Mouse (Mus musculus) neural tube, embryonic 15.5 days (tissue): ENCODE data around the gene Cyp21a1. TPM values are rescaled to one million over a fixed set of nuclear protein-coding genes. Genes with fewer than 3 reads are reported as not detected.
"Not testable (repeated sequence)": the region's sequence is repeated elsewhere in the genome, so short reads cannot be mapped to it uniquely, and the experiment has no call there.

ENCODE experiments used
- ATAC-seq: fragments of 200-750 bp; cut with Nextera tagmentation; 2 replicates; pipeline ENCODE4 v1.8.0; 2017; ENCODE audit warnings: mild to moderate bottlenecking, moderate TSS enrichment, moderate library complexity; ENCODE audit not compliant: low FRiP score
- H3K27ac ChIP-seq: fragments of 300-500 bp; sonication (generic); replicated peaks from 2 replicates; pipeline ENCODE4 v1.5.1; 2015; ENCODE audit warnings: mild to moderate bottlenecking, inconsistent platforms
- H3K27me3 ChIP-seq: fragments of 300-500 bp; sonication (generic); replicated peaks from 2 replicates; pipeline ENCODE4 v1.6.1; 2015; ENCODE audit warnings: inconsistent platforms
- H3K36me3 ChIP-seq: fragments of 300-500 bp; sonication (generic); 2 replicates; pipeline ENCODE4 v1.6.1; 2015; ENCODE audit warnings: inconsistent platforms
- H3K4me1 ChIP-seq: fragments of 300-500 bp; sonication (generic); 2 replicates; pipeline ENCODE4 v1.6.1; 2015; ENCODE audit warnings: inconsistent platforms
- H3K4me2 ChIP-seq: fragments of 300-500 bp; sonication (generic); 2 replicates; pipeline ENCODE4 v1.6.1; 2015; ENCODE audit warnings: inconsistent platforms, mild to moderate bottlenecking, moderate library complexity
- H3K4me3 ChIP-seq: fragments of 300-500 bp; sonication (generic); replicated peaks from 2 replicates; pipeline ENCODE4 v1.5.1; 2015; ENCODE audit warnings: mild to moderate bottlenecking, inconsistent platforms
- H3K9ac ChIP-seq: fragments of 300-500 bp; sonication (generic); replicated peaks from 2 replicates; pipeline ENCODE4 v1.6.1; 2015; ENCODE audit warnings: mild to moderate bottlenecking, inconsistent platforms
- H3K9me3 ChIP-seq: fragments of 300-500 bp; sonication (generic); replicated peaks from 2 replicates; pipeline ENCODE4 v1.6.1; 2016; ENCODE audit warnings: inconsistent platforms
- WGBS: fragments of 180-500 bp; shearing (Covaris S2); methylation state at CpG from one replicate; pipeline ENCODE4 v1.1.7; 2015; ENCODE audit warnings: mixed read lengths; 5-methylcytosine and 5-hydroxymethylcytosine counted together
- polyA plus RNA-seq: library from polyadenylated mRNA; unstranded; fragments of >200 nt; fragmentation: Nextera tagmentation; extraction: Ambion mirVana; gene quantifications from 2 replicates; pipeline ENCODE4 v1.2.1, GENCODE M21; 2015

The Cyp21a1 gene
- polyA plus RNA-seq = not detected in 2 replicates

DNA sequence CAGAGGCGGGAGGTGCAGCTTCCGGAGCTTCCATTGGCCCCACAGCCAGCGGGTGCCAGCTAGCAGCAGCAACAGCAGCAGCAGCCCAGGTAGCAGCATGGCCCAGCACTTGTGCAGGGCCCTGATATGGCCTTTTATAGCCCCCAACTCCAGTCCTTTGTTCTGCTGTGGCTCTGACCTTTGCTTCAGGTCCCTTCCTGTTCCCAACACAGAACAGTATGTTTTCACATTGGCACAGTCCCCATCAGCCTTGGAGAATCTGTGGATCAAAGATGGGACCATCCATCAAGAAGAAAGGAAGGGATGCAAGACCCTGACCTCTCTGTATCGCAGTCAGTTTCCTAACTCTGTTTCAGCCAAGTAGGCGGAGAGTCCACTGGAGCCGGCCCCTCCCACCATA is at the start of gene Cyp21a1:
Gene Cyp21a1 (minus strand): TSS at position 261 of the 400 bp plus-strand sequence.
- not testable (repeated sequence) for H3K27ac ChIP-seq, H3K9me3 ChIP-seq, H3K9ac ChIP-seq, ATAC-seq, H3K4me1 ChIP-seq, H3K4me3 ChIP-seq, H3K27me3 ChIP-seq, H3K4me2 ChIP-seq, H3K36me3 ChIP-seq
- 89% methylated on average over 6 of the region's 6 CpGs for WGBS

DNA sequence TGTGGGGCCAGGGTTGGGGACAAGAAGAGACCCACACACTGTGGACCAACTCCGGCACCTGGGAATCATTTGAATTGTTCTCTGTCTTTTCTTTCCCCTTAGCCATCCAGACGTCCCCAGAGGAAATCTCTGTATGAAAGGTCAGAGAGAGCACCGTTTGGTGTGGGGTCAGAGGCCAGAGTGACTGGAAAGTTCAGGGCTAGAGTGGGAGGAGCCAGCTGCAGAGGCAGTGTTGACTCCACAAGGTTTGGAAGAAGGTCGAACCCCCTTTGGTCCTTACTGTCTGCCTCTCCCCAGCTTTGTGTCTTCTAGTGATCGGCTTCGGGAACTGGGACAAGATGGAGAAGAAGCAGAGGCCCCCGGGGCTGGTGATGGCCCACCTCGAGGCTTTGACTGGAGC is 49.1 kb upstream of the Cyp21a1 start:
- Histone ChIP-seq H3K27me3 (no peaks in the 10 kb centered on the region), H3K36me3 (peaks cover 48% of the 10 kb centered on the region), H3K9me3 (no peaks in the 10 kb centered on the region), H3K4me2 (no peak overlapping the region), H3K9ac (no peak overlapping the region), H3K4me1 (peaks cover 25% of the 10 kb centered on the region), H3K27ac (no peak overlapping the region), H3K4me3 (no peak overlapping the region)
- no peak for ATAC-seq
- WGBS = 81% methylated on average over 8 of the region's 8 CpGs

DNA sequence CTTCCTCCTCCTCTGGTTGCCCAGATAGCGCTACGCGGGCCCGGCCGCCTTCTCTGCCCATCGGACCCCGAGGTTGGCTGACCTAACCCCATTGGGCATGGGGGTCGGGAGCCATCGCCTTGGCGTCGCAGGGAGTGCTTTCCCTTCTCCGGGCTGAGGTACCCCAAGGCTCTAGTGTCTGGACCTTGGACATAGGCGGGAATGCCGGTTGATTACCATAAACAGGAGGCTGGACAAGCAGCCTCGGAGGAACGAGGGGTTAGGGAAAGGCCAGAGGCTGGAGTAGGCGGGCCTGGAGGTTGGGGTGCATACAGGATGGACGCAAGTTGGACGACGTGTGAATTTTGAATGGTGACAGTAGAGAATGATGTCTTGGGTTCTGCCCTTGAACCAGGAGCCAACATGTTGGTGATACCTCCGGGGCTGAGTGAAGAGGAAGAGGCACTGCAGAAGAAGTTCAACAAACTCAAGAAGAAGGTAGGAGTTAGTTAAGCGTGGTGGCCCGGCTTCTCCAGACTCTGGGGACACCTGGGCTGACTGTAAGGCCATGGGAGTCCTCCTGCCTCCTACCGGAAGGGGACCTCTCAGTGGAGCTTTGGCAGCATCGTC is 46.3 kb upstream of the Cyp21a1 start:
- Histone ChIP-seq H3K9ac (peak overlapping the region; percentile 95), H3K27me3 (no peaks in the 10 kb centered on the region), H3K9me3 (no peaks in the 10 kb centered on the region), H3K4me3 (peak overlapping the region; percentile 91), H3K4me1 (peaks cover 25% of the 10 kb centered on the region), H3K36me3 (peaks cover 60% of the 10 kb centered on the region), H3K4me2 (peak overlapping the region; percentile 95), H3K27ac (peak overlapping the region; percentile 74)
- no peak; the same call in 1 of the 2 replicates for ATAC-seq
- WGBS = 2% methylated on average over 25 of the region's 25 CpGs

DNA sequence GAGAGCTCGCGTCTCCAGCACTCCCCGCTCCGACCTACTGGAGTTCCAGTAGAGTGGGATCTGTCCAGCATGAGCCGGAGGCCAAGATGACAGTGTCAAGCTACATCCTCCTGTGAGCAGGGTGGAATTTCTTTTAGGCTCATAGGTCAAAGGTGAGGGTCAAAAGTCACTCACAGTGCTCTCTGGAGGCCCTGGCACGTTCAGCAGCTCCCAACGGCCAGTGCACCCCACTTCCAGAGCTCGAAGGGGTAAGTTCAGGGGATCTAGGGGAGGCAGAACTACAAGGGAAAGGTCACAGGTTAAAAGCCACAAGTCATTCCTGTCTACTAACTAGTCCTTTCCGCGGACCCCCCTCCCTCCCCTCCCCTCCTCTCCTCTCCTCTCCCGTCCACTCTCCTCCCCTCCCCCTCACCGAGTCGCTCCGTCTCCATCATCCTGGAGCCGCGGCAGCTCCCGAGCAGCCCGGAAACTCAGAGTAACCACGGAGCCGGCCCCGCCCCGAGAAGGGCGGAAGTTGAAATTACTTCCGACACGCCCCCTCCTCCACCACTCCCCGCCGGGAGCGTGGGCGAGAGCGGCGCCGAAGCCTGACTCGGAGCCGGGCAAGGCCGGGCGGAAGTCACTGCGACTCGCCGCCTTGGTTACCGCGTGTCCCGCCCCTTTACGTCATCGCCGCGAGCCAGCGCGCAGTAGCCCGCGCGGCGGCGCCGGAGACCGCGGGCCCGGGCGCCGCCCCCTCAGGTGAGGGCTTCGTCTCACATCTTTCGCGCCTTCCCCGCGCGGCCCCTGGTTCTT is 45.6 kb upstream of the Cyp21a1 start, which contains the start of the genes Skiv2l and Nelfe:
Gene Skiv2l (minus strand): TSS at position 489 of the 795 bp plus-strand sequence.
Gene Nelfe (plus strand): TSS at position 670 of the 795 bp plus-strand sequence.
- H3K27ac ChIP-seq = peak within 1 kb of the TSS; percentile 74
- peak; percentile 97 for ATAC-seq
- H3K4me3 ChIP-seq = peak within 1 kb of the TSS; percentile 91
- no peaks in the 10 kb centered on the region for H3K9me3 ChIP-seq
- under 1% methylated on average over 63 of the region's 65 CpGs for WGBS
- no peaks in the 10 kb centered on the region for H3K27me3 ChIP-seq
- H3K4me1 ChIP-seq = peaks cover 25% of the 10 kb centered on the region
- H3K4me2 ChIP-seq = peak within 1 kb of the TSS; percentile 95
- peak within 1 kb of the TSS; percentile 95 for H3K9ac ChIP-seq
- peaks cover 60% of the 10 kb centered on the region for H3K36me3 ChIP-seq

DNA sequence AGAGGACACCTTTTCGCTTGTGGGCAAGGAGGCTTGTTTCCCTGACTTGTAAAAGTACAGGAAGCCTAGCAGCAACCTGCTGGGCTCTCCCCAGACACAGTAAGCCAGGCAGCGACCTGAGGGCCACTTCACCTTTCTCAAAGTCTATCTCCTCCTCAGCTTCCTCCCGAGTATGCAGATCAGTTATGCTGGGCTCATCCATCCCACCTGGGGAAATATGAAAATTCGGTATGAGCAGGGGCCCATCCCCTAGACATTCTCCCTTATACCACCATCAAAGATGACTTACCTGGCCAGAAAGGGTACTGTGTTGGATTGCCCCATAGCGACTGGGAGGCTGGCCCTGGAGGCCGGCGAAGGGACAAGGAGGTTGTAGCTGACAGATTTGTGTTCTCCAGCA is 43.3 kb upstream of the Cyp21a1 start:
- no peak overlapping the region for H3K4me2 ChIP-seq
- H3K4me3 ChIP-seq = no peak overlapping the region
- WGBS = 94% methylated on average over 7 of the region's 7 CpGs
- no peaks in the 10 kb centered on the region for H3K9me3 ChIP-seq
- H3K36me3 ChIP-seq = peaks cover 62% of the 10 kb centered on the region
- no peaks in the 10 kb centered on the region for H3K27me3 ChIP-seq
- ATAC-seq = no peak
- H3K9ac ChIP-seq = no peak overlapping the region
- H3K27ac ChIP-seq = no peak overlapping the region
- H3K4me1 ChIP-seq = peaks cover 25% of the 10 kb centered on the region

DNA sequence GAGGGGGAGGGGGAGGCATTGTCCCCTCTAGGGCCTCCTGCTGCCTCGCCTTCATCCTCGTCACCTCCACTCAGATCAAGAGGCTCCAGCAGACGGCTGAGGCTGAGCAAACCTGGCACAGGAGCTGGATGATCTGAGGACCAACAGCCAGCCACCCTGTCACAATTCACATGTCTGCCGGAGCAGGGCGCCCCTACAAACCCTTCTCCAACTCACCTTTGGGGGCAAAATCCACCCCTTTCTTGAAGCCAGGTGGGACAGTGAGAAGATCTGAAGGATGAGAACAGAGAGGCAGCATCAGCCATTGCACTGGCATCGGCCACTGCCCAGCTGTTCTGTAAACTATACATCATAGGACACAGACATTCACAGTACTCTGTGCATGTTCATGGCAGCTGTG is 42.8 kb upstream of the Cyp21a1 start:
- Histone ChIP-seq H3K9ac (no peak overlapping the region), H3K9me3 (no peaks in the 10 kb centered on the region), H3K4me1 (peaks cover 25% of the 10 kb centered on the region), H3K27ac (no peak overlapping the region), H3K27me3 (no peaks in the 10 kb centered on the region), H3K36me3 (peaks cover 62% of the 10 kb centered on the region), H3K4me3 (no peak overlapping the region), H3K4me2 (no peak overlapping the region)
- ATAC-seq = no peak
- 93% methylated on average over 6 of the region's 6 CpGs for WGBS

DNA sequence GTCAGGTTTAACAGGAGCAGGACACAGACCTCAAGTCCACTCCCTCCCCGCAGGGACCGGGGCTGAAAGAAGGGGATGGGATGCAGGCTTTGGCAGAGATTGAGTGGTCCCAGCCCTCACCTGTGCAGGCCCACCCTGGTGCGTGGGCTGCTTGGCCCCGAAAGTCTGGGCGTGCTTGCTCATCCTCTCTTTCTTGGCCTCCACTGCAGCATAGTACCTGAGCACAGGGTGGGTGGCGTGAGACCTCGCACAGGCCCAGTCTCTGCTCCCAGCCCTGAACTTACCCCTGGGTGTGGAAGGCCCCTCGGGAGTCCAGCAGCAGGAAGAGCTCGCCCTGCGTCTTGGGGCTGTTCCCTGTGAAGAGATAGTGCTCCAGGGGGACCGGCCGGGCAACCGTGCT is 40.5 kb upstream of the Cyp21a1 start:
- no peak for ATAC-seq
- Histone ChIP-seq H3K4me3 (no peak overlapping the region), H3K27ac (no peak overlapping the region), H3K4me1 (peaks cover 11% of the 10 kb centered on the region), H3K9ac (no peak overlapping the region), H3K9me3 (no peaks in the 10 kb centered on the region), H3K27me3 (no peaks in the 10 kb centered on the region), H3K4me2 (no peak overlapping the region), H3K36me3 (peaks cover 82% of the 10 kb centered on the region)
- WGBS = 95% methylated on average over 13 of the region's 13 CpGs

DNA sequence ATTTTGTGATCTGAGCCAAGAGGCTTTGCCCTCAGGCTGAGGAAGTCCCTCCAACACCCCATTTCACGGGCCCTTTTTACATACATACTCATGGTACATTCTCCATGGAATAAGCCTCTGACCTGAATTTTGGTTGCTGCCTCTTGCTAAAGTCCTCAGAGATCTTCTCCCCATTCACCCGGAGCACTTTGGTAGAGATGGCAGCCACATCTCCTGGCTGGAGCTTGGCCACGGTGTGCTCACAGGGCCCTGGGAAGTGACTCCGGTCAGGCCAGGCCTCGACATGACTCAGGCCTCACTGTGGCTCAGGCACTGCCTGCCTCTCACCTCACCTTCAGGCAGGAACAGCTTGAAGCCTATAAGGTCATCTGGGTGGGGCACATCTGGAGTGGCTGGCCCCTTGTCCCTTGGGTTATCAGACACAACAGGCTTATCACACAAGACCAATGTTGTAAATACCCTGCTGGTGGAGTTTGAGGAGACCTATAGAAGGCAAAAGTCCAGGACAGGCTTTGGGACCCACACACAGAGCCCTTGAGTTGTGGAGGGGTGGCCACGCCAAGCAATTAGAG is 36.5 kb upstream of the Cyp21a1 start:
- H3K36me3 ChIP-seq = peaks cover 72% of the 10 kb centered on the region
- no peak for ATAC-seq
- H3K27me3 ChIP-seq = no peaks in the 10 kb centered on the region
- no peak overlapping the region for H3K9ac ChIP-seq
- no peak overlapping the region for H3K27ac ChIP-seq
- peaks cover 22% of the 10 kb centered on the region for H3K4me1 ChIP-seq
- 84% methylated on average over 6 of the region's 6 CpGs for WGBS
- no peak overlapping the region for H3K4me3 ChIP-seq
- H3K9me3 ChIP-seq = no peaks in the 10 kb centered on the region
- no peak overlapping the region for H3K4me2 ChIP-seq

DNA sequence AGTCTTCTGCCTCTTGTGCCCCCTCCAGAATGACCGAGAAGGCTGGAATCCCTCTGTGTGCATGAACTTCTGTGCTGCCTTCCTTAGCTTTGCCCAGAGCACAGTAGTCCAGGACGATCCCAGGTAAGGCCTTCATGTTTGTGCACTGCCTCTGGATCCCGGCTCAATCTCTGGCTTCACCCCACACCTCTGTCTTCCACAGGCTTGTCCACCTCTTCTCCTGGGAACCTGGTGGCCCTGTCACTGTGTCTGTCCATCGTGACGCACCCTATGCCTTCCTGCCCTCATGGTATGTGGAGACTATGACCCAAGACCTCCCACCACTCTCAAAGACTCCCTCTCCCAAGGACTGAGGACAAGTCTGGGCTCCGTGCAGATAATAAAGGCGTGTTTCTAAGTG is 34.4 kb upstream of the Cyp21a1 start:
- no peak for ATAC-seq
- Histone ChIP-seq H3K27ac (no peak overlapping the region), H3K4me2 (peak overlapping the region; percentile 17; the same call in 1 of the 2 replicates), H3K9me3 (no peaks in the 10 kb centered on the region), H3K36me3 (peaks cover 56% of the 10 kb centered on the region), H3K4me3 (no peak overlapping the region), H3K9ac (no peak overlapping the region), H3K27me3 (no peaks in the 10 kb centered on the region), H3K4me1 (peaks cover 35% of the 10 kb centered on the region)
- 93% methylated on average over 7 of the region's 7 CpGs for WGBS

DNA sequence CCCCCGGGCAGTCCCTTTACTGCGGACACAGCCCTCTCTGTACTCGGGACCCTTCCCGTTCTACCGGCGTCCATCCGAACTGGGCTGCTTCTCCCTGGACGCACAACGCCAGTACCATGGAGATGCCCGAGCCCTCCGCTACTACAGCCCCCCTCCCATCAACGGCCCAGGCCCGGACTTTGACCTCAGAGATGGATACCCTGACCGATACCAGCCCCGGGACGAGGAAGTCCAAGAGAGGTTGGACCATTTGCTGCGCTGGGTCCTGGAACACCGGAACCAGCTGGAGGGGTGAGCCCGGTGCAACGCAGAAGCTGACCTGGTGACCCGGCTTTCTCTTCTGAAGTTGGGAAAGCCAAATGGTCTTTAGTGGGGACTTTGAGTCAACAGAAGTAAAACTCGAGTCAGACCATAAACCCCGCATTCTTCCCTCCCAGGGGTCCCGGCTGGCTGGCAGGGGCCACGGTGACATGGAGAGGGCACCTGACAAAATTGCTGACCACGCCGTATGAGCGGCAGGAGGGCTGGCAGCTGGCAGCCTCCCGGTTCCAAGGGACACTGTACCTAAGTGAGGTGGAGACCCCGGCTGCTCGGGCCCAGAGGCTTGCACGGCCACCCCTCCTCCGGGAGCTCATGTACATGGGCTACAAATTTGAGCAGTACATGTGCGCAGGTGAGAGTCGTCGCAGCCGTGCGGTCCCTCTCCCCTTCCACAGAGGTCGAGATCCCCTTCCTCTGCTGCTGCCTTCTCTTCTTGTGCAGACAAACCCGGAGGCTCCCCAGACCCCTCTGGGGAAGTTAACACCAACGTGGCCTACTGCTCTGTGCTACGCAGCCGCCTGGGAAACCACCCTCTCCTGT is 33.3 kb upstream of the Cyp21a1 start:
- ATAC-seq = peak; percentile 32; the same call in 1 of the 2 replicates
- Histone ChIP-seq H3K4me1 (peaks cover 38% of the 10 kb centered on the region), H3K9ac (peak overlapping the region; percentile 79), H3K36me3 (peaks cover 54% of the 10 kb centered on the region), H3K9me3 (no peaks in the 10 kb centered on the region), H3K4me2 (peak overlapping the region; percentile 95), H3K27me3 (no peaks in the 10 kb centered on the region), H3K4me3 (peak overlapping the region; percentile 86), H3K27ac (peak overlapping the region; percentile 84)
- WGBS = 35% methylated on average over 43 of the region's 43 CpGs

DNA sequence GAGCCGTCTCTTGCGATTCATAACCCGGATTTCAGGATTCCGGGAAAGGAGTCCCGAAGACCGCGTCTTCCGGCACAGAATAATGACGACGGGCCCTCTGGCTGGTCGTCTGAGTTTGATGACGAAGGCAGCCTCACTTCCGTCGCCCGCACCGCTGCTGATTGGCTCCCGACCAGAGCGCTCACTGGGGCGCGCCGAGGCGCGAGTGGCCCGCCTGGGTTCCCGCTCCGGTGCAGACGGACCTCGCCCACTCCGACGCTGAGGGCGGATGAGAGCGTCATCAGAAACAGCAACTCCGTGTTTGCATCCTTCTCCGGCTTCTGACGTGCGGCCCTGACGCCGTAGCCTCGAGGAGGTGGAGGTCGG is 32.5 kb upstream of the Cyp21a1 start, which contains the start of the genes Stk19 and Dxo:
Gene Stk19 (minus strand): TSS at position 90 of the 366 bp plus-strand sequence.
Gene Dxo (plus strand): TSS at position 164 of the 366 bp plus-strand sequence.
- Histone ChIP-seq H3K4me2 (peak within 1 kb of the TSS; percentile 95), H3K9me3 (no peaks in the 10 kb centered on the region), H3K27ac (peak within 1 kb of the TSS; percentile 84), H3K36me3 (peaks cover 52% of the 10 kb centered on the region), H3K27me3 (no peaks in the 10 kb centered on the region), H3K4me1 (peaks cover 38% of the 10 kb centered on the region), H3K4me3 (peak within 1 kb of the TSS; percentile 86), H3K9ac (peak within 1 kb of the TSS; percentile 79)
- 0% methylated on average over 40 of the region's 40 CpGs for WGBS
- peak; percentile 93 for ATAC-seq
